Mouse (Mus musculus): Measurements from ENCODE around the gene Shisal2a.
A peak's percentile ranks its signal among the peaks of the same experiment; 100 is the strongest.

The Shisal2a gene

GRCm38 (mm10) chr4:108338811-108339210 lies 44.3 kb downstream of the Shisal2a start:
- DNase-seq (ENCODE audit: low read depth, low spot score): peak; percentile 63

GRCm38 (mm10) chr4:108338321-108338733 lies 44.8 kb downstream of the Shisal2a start:
- peak; percentile 73 for DNase-seq (ENCODE audit: low read depth, low spot score)

- DNase-seq (ENCODE audit: low read depth, low spot score): peak; percentile 96
Observed at GRCm38 (mm10) chr4:108337817-108338216, 45.3 kb downstream of the Shisal2a start.

- no peak for DNase-seq (ENCODE audit: low read depth, low spot score)
Observed at GRCm38 (mm10) chr4:108336765-108337164, 46.4 kb downstream of the Shisal2a start.

GRCm38 (mm10) chr4:108335413-108335812 lies 47.7 kb downstream of the Shisal2a start:
- DNase-seq (ENCODE audit: low read depth, low spot score): peak; percentile 88

GRCm38 (mm10) chr4:108332041-108332440 lies 51.1 kb downstream of the Shisal2a start:
- no peak for DNase-seq (ENCODE audit: low read depth, low spot score)

GRCm38 (mm10) chr4:108329840-108330239 lies 53.3 kb downstream of the Shisal2a start:
- no peak for DNase-seq (ENCODE audit: low read depth, low spot score)

- DNase-seq (ENCODE audit: low read depth, low spot score): peak; percentile 97
Observed at GRCm38 (mm10) chr4:108327730-108328484, 55.2 kb downstream of the Shisal2a start, which contains the start of gene Coa7. Gene Coa7, plus strand, starts transcription at chr4:108328140.

- peak; percentile 84 for DNase-seq (ENCODE audit: low read depth, low spot score)
Observed at GRCm38 (mm10) chr4:108327071-108327579, 56.0 kb downstream of the Shisal2a start.

- DNase-seq (ENCODE audit: low read depth, low spot score): no peak
Observed at GRCm38 (mm10) chr4:108323588-108323987, 59.6 kb downstream of the Shisal2a start.

- no peak for DNase-seq (ENCODE audit: low read depth, low spot score)
Observed at GRCm38 (mm10) chr4:108320627-108321380, 62.3 kb downstream of the Shisal2a start.

- peak; percentile 86 for DNase-seq (ENCODE audit: low read depth, low spot score)
Observed at GRCm38 (mm10) chr4:108319747-108320146, 63.4 kb downstream of the Shisal2a start.

GRCm38 (mm10) chr4:108318649-108319615 lies 64.2 kb downstream of the Shisal2a start:
- peak; percentile 93 for DNase-seq (ENCODE audit: low read depth, low spot score)
